Mouse (Mus musculus) central nervous system, embryonic 11.5 days (tissue): ENCODE data around the gene Gm5168. TPM values are rescaled to one million over a fixed set of nuclear protein-coding genes. Genes with fewer than 3 reads are reported as not detected.

Experiments used
- polyA plus RNA-seq: library from polyadenylated mRNA; depleted of rRNA; stranded (reverse); fragments of >200 nt; gene quantifications from 2 replicates; pipeline ENCODE4 v1.2.3, GENCODE M21; 2012; rRNA removed

Gene Gm5168
- polyA plus RNA-seq = not detected in 2 replicates

GRCm38 (mm10) chrX:26050941-26051340 is at the start of gene Gm5168:
Gene Gm5168 (minus strand): TSS chrX:26051041.

Other genes with a start within 250 kb of the Gm5168 start
- gene Gm2012, start 180.3 kb upstream of the Gm5168 start, polyA plus RNA-seq = not detected in 2 replicates